Mouse (Mus musculus) intestine, embryonic 14.5 days (tissue): ENCODE measurements around the gene Gm37240. TPM values are rescaled to one million over a fixed set of nuclear protein-coding genes. Genes with fewer than 3 reads are reported as not detected.

ENCODE experiments used
- ATAC-seq: fragments of 200-750 bp; cut with Nextera tagmentation; replicated peaks from 2 replicates; pipeline ENCODE4 v1.8.0; 2017; ENCODE audit warnings: low read depth, moderate number of reproducible peaks, moderate TSS enrichment, moderate library complexity; ENCODE audit not compliant: low FRiP score, low TSS enrichment
- DNase-seq: peaks from one replicate; pipeline ENCODE4 v3.0.0-alpha.2; 2018; ENCODE audit warnings: low spot score
- H3K27ac ChIP-seq: fragments of 300-500 bp; sonication (generic); 2 replicates; pipeline ENCODE4 v1.5.1; 2014; ENCODE audit warnings: low read depth, mild to moderate bottlenecking, control low read depth
- H3K27me3 ChIP-seq: fragments of 300-500 bp; sonication (generic); replicated peaks from 2 replicates; pipeline ENCODE4 v1.6.1; 2014; ENCODE audit warnings: low read length, control low read depth; ENCODE audit not compliant: control insufficient read depth, insufficient read depth
- H3K36me3 ChIP-seq: fragments of 300-500 bp; sonication (generic); 2 replicates; pipeline ENCODE4 v1.6.1; 2014; ENCODE audit warnings: low read length, control low read depth; ENCODE audit not compliant: control insufficient read depth, insufficient read depth
- H3K4me1 ChIP-seq: fragments of 300-500 bp; sonication (generic); replicated peaks from 2 replicates; pipeline ENCODE4 v1.6.1; 2014; ENCODE audit warnings: low read length, control low read depth, mixed read lengths; ENCODE audit not compliant: control insufficient read depth, insufficient read depth
- H3K4me2 ChIP-seq: fragments of 300-500 bp; sonication (generic); 2 replicates; pipeline ENCODE4 v1.6.1; 2014; ENCODE audit warnings: low read length
- H3K4me3 ChIP-seq: fragments of 300-500 bp; sonication (generic); 2 replicates; pipeline ENCODE4 v1.5.1; 2014; ENCODE audit warnings: low read depth, low read length, control low read depth, mixed read lengths
- H3K9ac ChIP-seq: fragments of 300-500 bp; sonication (generic); 2 replicates; pipeline ENCODE4 v1.6.1; 2014; ENCODE audit warnings: mild to moderate bottlenecking, low read length
- H3K9me3 ChIP-seq: fragments of 300-500 bp; sonication (generic); 2 replicates; pipeline ENCODE4 v1.6.1; 2016; ENCODE audit warnings: low read length, control low read depth; ENCODE audit not compliant: control insufficient read depth
- WGBS: fragments of 180-500 bp; shearing (Covaris S2); extraction: QIAGEN DNeasy Blood & Tissue Kit; methylation state at CpG from one replicate; pipeline ENCODE4 v1.1.7; 2014; 5-methylcytosine and 5-hydroxymethylcytosine counted together
- polyA plus RNA-seq: library from polyadenylated mRNA; unstranded; fragments of >200 nt; fragmentation: Nextera tagmentation; extraction: Ambion mirVana; gene quantifications from 2 replicates; pipeline ENCODE4 v1.2.1, GENCODE M21; 2014

Gene Gm37240
- polyA plus RNA-seq, 1 experiment from 2014 or later, result 5.3 TPM

GRCm38 (mm10) chr3:84927168-84927794 is 960.0 kb downstream of the Gm37240 start:
- Histone ChIP-seq H3K27me3 (no peaks in the 10 kb centered on the region), H3K36me3 (no peaks in the 10 kb centered on the region), H3K9ac (no peak overlapping the region), H3K4me2 (no peak overlapping the region), H3K27ac (no peak overlapping the region), H3K4me3 (no peak overlapping the region), H3K4me1 (peaks cover 1% of the 10 kb centered on the region; the same call in 1 of the 2 replicates), H3K9me3 (no peaks in the 10 kb centered on the region)
- WGBS, result 62% methylated on average over 8 of the region's 8 CpGs
- DNase-seq (no peak), ATAC-seq (no peak)

- Histone ChIP-seq H3K27me3 (no peaks in the 10 kb centered on the region), H3K4me3 (no peak overlapping the region), H3K4me2 (no peak overlapping the region), H3K27ac (no peak overlapping the region), H3K4me1 (peaks cover 3% of the 10 kb centered on the region; the same call in 1 of the 2 replicates), H3K9ac (no peak overlapping the region), H3K36me3 (no peaks in the 10 kb centered on the region), H3K9me3 (no peaks in the 10 kb centered on the region)
- ATAC-seq, result no peak
- 85% methylated on average over 5 of the region's 5 CpGs for WGBS
- no peak for DNase-seq
Measured at GRCm38 (mm10) chr3:84926140-84926539, 961.2 kb downstream of the Gm37240 start.

- Histone ChIP-seq H3K9ac (no peak overlapping the region), H3K36me3 (no peaks in the 10 kb centered on the region), H3K27ac (no peak overlapping the region), H3K4me2 (no peak overlapping the region), H3K4me1 (0 out of 2 replicates have a peak, but pooled peaks cover 3% of the 10 kb centered on the region), H3K4me3 (no peak overlapping the region), H3K9me3 (no peaks in the 10 kb centered on the region), H3K27me3 (no peaks in the 10 kb centered on the region)
- 67% methylated on average over 4 of the region's 4 CpGs for WGBS
- DNase-seq (no peak), ATAC-seq (no peak)
Measured at GRCm38 (mm10) chr3:84925229-84925628, 962.1 kb downstream of the Gm37240 start.

GRCm38 (mm10) chr3:84923670-84924069 is 963.6 kb downstream of the Gm37240 start:
- no peak for ATAC-seq
- Histone ChIP-seq H3K4me2 (no peak overlapping the region), H3K27me3 (no peaks in the 10 kb centered on the region), H3K9ac (no peak overlapping the region), H3K4me3 (no peak overlapping the region), H3K9me3 (no peaks in the 10 kb centered on the region), H3K36me3 (no peaks in the 10 kb centered on the region), H3K4me1 (0 out of 2 replicates have a peak, but pooled peaks cover 3% of the 10 kb centered on the region), H3K27ac (no peak overlapping the region)
- 86% methylated on average over 1 of the region's 1 CpGs for WGBS
- DNase-seq, result no peak

GRCm38 (mm10) chr3:84923256-84923655 is 964.1 kb downstream of the Gm37240 start:
- 84% methylated on average over 1 of the region's 1 CpGs for WGBS
- Histone ChIP-seq H3K27me3 (no peaks in the 10 kb centered on the region), H3K27ac (no peak overlapping the region), H3K4me2 (no peak overlapping the region), H3K36me3 (no peaks in the 10 kb centered on the region), H3K4me1 (0 out of 2 replicates have a peak, but pooled peaks cover 3% of the 10 kb centered on the region), H3K9ac (no peak overlapping the region), H3K4me3 (no peak overlapping the region), H3K9me3 (no peaks in the 10 kb centered on the region)
- ATAC-seq, result no peak
- no peak for DNase-seq

- Histone ChIP-seq H3K4me1 (0 out of 2 replicates have a peak, but pooled peaks cover 3% of the 10 kb centered on the region), H3K4me2 (no peak overlapping the region), H3K27ac (no peak overlapping the region), H3K27me3 (no peaks in the 10 kb centered on the region), H3K36me3 (no peaks in the 10 kb centered on the region), H3K9me3 (no peaks in the 10 kb centered on the region), H3K9ac (no peak overlapping the region), H3K4me3 (no peak overlapping the region)
- no peak for ATAC-seq
- 72% methylated on average over 6 of the region's 6 CpGs for WGBS
- no peak for DNase-seq
Measured at GRCm38 (mm10) chr3:84921704-84922420, 965.5 kb downstream of the Gm37240 start.

- ATAC-seq, result no peak
- DNase-seq, result no peak
- Histone ChIP-seq H3K4me1 (0 out of 2 replicates have a peak, but pooled peaks cover 3% of the 10 kb centered on the region), H3K4me2 (no peak overlapping the region), H3K27me3 (no peaks in the 10 kb centered on the region), H3K27ac (no peak overlapping the region), H3K36me3 (no peaks in the 10 kb centered on the region), H3K9me3 (no peaks in the 10 kb centered on the region), H3K9ac (no peak overlapping the region), H3K4me3 (no peak overlapping the region)
- WGBS, result 75% methylated on average over 9 of the region's 9 CpGs
Measured at GRCm38 (mm10) chr3:84917903-84918679, 969.2 kb downstream of the Gm37240 start.

- Histone ChIP-seq H3K9me3 (no peaks in the 10 kb centered on the region), H3K36me3 (no peaks in the 10 kb centered on the region), H3K9ac (no peak overlapping the region), H3K4me2 (no peak overlapping the region), H3K4me3 (no peak overlapping the region), H3K27ac (no peak overlapping the region), H3K27me3 (no peaks in the 10 kb centered on the region), H3K4me1 (no peaks in the 10 kb centered on the region)
- ATAC-seq (no peak), DNase-seq (no peak)
- WGBS, result 51% methylated on average over 1 of the region's 1 CpGs
Measured at GRCm38 (mm10) chr3:84914284-84914683, 973.0 kb downstream of the Gm37240 start.
